Mouse (Mus musculus): ENCODE measurements around the gene Mrpl40. TPM values are rescaled to one million over a fixed set of nuclear protein-coding genes. Genes with fewer than 3 reads are reported as not detected.

Gene Mrpl40
- total RNA-seq, 1 experiment = 73.9 TPM

- in situ Hi-C loops (cut with MboI; ENCODE audit: low sequenced_read_pairs in 2 of 2, unreplicated experiment in 2 of 2) = no loop called here
- TF ChIP-seq ZNF384 (IDR thresholded peaks at IDR 0.05; ENCODE audit: low read depth, low read length) = no peak
- peak; percentile 73 for TF ChIP-seq CHD2 (IDR thresholded peaks at IDR 0.05; ENCODE audit: low read depth, low read length)
- TF ChIP-seq HCFC1 (IDR thresholded peaks at IDR 0.05; ENCODE audit: borderline replicate concordance, insufficient read depth, low read length) = no peak
- no peak for TF ChIP-seq ZC3H11A (IDR thresholded peaks at IDR 0.05; ENCODE audit: borderline replicate concordance, low read depth, low read length)
- H3K9me3 ChIP-seq (ENCODE audit: control insufficient read depth, insufficient read depth, low read depth, low read length) = no peaks in the 10 kb centered on the region
- peak; percentile 94 for DNase-seq (ENCODE audit: low read depth, low spot score)
- peaks cover 6% of the 10 kb centered on the region; the same call in 1 of the 2 replicates for H3K36me3 ChIP-seq (ENCODE audit: control insufficient read depth, insufficient read depth, low read length, poor library complexity, severe bottlenecking)
- H3K4me3 ChIP-seq (ENCODE audit: insufficient read depth in 1 of 2, low read depth in 1 of 2, low read length in 2 of 2, poor library complexity in 1 of 2, severe bottlenecking in 1 of 2) = peak within 1 kb of the TSS; percentile 78 to 99
- peak within 1 kb of the TSS; percentile 16; the same call in 1 of the 2 replicates for H3K27ac ChIP-seq (ENCODE audit: insufficient read depth, low read depth, low read length, poor library complexity, severe bottlenecking)
- H3K9ac ChIP-seq (ENCODE audit: insufficient read depth, low read depth, low read length, poor library complexity, severe bottlenecking) = peak within 1 kb of the TSS; percentile 87
- H3K4me1 ChIP-seq (ENCODE audit: control insufficient read depth in 2 of 2, insufficient read depth in 2 of 2, low read length in 2 of 2, poor library complexity in 1 of 2) = no peaks in the 10 kb centered on the region
Observed at GRCm38 (mm10) chr16:18836468-18837208, 40.0 kb downstream of the Mrpl40 start, which contains the start of the genes 2510002D24Rik and Gm28539. TSS of gene 2510002D24Rik (plus strand) at chr16:18836578. TSS of gene Gm28539 (plus strand) at chr16:18836584.

GRCm38 (mm10) chr16:18836073-18836467, 40.6 kb downstream of the Mrpl40 start:
- in situ Hi-C loops (cut with MboI; ENCODE audit: low sequenced_read_pairs in 2 of 2, unreplicated experiment in 2 of 2) = no loop called here
- H3K4me1 ChIP-seq (ENCODE audit: control insufficient read depth in 2 of 2, insufficient read depth in 2 of 2, low read length in 2 of 2, poor library complexity in 1 of 2) = no peaks in the 10 kb centered on the region
- H3K27ac ChIP-seq (ENCODE audit: insufficient read depth, low read depth, low read length, poor library complexity, severe bottlenecking) = no peak overlapping the region
- TF ChIP-seq ZC3H11A (IDR thresholded peaks at IDR 0.05; ENCODE audit: borderline replicate concordance, low read depth, low read length) (no peak), ZNF384 (IDR thresholded peaks at IDR 0.05; ENCODE audit: low read depth, low read length) (no peak), CHD2 (IDR thresholded peaks at IDR 0.05; ENCODE audit: low read depth, low read length) (no peak), MAFK (IDR thresholded peaks at IDR 0.05; ENCODE audit: insufficient read depth, low read depth, low read length) (no peak)
- H3K36me3 ChIP-seq (ENCODE audit: control insufficient read depth, insufficient read depth, low read length, poor library complexity, severe bottlenecking) = peaks cover 6% of the 10 kb centered on the region
- no peak overlapping the region for H3K9ac ChIP-seq (ENCODE audit: insufficient read depth, low read depth, low read length, poor library complexity, severe bottlenecking)
- DNase-seq (ENCODE audit: low read depth, low spot score) = no peak
- peak overlapping the region in 1 of 2 experiments; percentile 99; a peak in 2 of 4 replicates for H3K4me3 ChIP-seq (ENCODE audit: insufficient read depth in 1 of 2, low read depth in 1 of 2, low read length in 2 of 2, poor library complexity in 1 of 2, severe bottlenecking in 1 of 2)
- no peaks in the 10 kb centered on the region for H3K9me3 ChIP-seq (ENCODE audit: control insufficient read depth, insufficient read depth, low read depth, low read length)

DNA sequence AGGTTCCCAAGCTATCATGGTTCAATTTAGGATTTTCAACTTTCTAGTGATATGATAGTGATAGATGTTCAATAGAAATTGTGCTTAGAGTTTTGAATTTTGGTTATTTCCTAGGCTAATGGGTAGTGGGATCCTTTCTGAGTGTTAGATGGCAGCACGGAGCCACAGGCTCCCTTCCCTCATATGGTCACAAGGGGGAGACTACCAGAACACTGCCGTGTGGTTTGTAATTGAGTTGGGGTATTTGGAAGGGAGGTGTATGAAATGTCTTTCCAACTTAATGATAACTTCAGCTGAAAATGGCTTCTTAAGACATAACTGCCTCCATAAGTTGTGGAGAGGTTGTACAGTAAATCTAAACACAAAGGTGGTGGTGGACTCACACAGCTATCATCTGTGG, 43.2 kb downstream of the Mrpl40 start:
- DNase-seq (ENCODE audit: low read depth, low spot score) = no peak
- peaks cover 7% of the 10 kb centered on the region for H3K36me3 ChIP-seq (ENCODE audit: control insufficient read depth, insufficient read depth, low read length, poor library complexity, severe bottlenecking)
- in situ Hi-C loops (cut with MboI; ENCODE audit: low sequenced_read_pairs in 2 of 2, unreplicated experiment in 2 of 2) = no loop called here
- no peaks in the 10 kb centered on the region for H3K4me1 ChIP-seq (ENCODE audit: control insufficient read depth in 2 of 2, insufficient read depth in 2 of 2, low read length in 2 of 2, poor library complexity in 1 of 2)
- no peak overlapping the region for H3K27ac ChIP-seq (ENCODE audit: insufficient read depth, low read depth, low read length, poor library complexity, severe bottlenecking)
- TF ChIP-seq MAFK (IDR thresholded peaks at IDR 0.05; ENCODE audit: insufficient read depth, low read depth, low read length) = no peak
- H3K9me3 ChIP-seq (ENCODE audit: control insufficient read depth, insufficient read depth, low read depth, low read length) = no peaks in the 10 kb centered on the region
- H3K9ac ChIP-seq (ENCODE audit: insufficient read depth, low read depth, low read length, poor library complexity, severe bottlenecking) = no peak overlapping the region
- H3K4me3 ChIP-seq (ENCODE audit: insufficient read depth in 1 of 2, low read depth in 1 of 2, low read length in 2 of 2, poor library complexity in 1 of 2, severe bottlenecking in 1 of 2) = no peak overlapping the region

DNA sequence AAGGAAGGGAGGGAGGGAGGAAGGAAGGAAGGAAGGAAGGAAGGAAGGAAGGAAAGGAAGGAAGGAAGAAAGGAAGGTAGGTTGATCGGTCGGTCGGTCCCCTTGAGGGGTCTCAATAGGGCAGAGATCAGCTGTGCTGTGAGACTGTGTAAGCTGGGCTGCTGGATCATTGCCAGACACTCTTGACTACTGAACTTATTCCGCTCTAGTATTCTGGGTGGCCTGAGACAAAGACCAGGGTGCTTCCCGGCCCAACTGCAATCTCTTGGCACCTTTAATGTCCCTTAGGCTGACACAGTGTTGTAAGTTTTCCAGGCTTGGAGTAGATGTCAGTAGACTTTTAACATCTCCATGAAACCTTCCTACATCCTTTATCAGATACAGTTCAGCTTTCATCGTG, 47.6 kb downstream of the Mrpl40 start:
- Histone ChIP-seq H3K9ac (ENCODE audit: insufficient read depth, low read depth, low read length, poor library complexity, severe bottlenecking) (no peak overlapping the region), H3K9me3 (ENCODE audit: control insufficient read depth, insufficient read depth, low read depth, low read length) (no peaks in the 10 kb centered on the region), H3K4me3 (ENCODE audit: insufficient read depth in 1 of 2, low read depth in 1 of 2, low read length in 2 of 2, poor library complexity in 1 of 2, severe bottlenecking in 1 of 2) (no peak overlapping the region), H3K4me1 (ENCODE audit: control insufficient read depth in 2 of 2, insufficient read depth in 2 of 2, low read length in 2 of 2, poor library complexity in 1 of 2) (no peaks in the 10 kb centered on the region), H3K27ac (ENCODE audit: insufficient read depth, low read depth, low read length, poor library complexity, severe bottlenecking) (no peak overlapping the region), H3K36me3 (ENCODE audit: control insufficient read depth, insufficient read depth, low read length, poor library complexity, severe bottlenecking) (peaks cover 22% of the 10 kb centered on the region)
- in situ Hi-C loops (cut with MboI; ENCODE audit: low sequenced_read_pairs in 2 of 2, unreplicated experiment in 2 of 2) = no loop called here
- DNase-seq (ENCODE audit: low read depth, low spot score) = no peak
- TF ChIP-seq HCFC1 (IDR thresholded peaks at IDR 0.05; ENCODE audit: borderline replicate concordance, insufficient read depth, low read length) = no peak
- no peak for TF ChIP-seq CHD2 (IDR thresholded peaks at IDR 0.05; ENCODE audit: low read depth, low read length)
- TF ChIP-seq MAFK (IDR thresholded peaks at IDR 0.05; ENCODE audit: insufficient read depth, low read depth, low read length) = no peak
- no peak for TF ChIP-seq ZC3H11A (IDR thresholded peaks at IDR 0.05; ENCODE audit: borderline replicate concordance, low read depth, low read length)
- TF ChIP-seq ZNF384 (IDR thresholded peaks at IDR 0.05; ENCODE audit: low read depth, low read length) = no peak

DNA sequence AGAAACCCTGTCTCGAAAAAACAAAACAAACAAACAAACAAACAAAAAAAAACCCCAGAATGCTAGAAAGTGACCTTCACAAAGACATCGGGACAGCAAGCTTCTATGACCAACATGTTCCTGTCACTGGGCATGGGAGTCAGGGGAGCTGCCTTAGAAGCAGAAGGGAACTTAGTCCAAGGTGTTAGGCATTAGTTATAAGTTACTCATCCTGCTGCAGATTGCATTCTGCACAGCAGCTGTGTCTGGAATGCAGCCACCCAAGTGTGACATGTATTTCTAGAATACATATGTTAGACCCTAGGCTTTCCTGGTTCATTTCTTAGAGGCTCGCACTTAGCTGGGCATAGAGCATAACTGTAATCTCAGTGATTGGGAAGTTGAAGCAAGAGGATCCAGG, 48.0 kb downstream of the Mrpl40 start:
- Histone ChIP-seq H3K4me3 (ENCODE audit: insufficient read depth in 1 of 2, low read depth in 1 of 2, low read length in 2 of 2, poor library complexity in 1 of 2, severe bottlenecking in 1 of 2) (no peak overlapping the region), H3K9me3 (ENCODE audit: control insufficient read depth, insufficient read depth, low read depth, low read length) (no peaks in the 10 kb centered on the region), H3K27ac (ENCODE audit: insufficient read depth, low read depth, low read length, poor library complexity, severe bottlenecking) (no peak overlapping the region), H3K36me3 (ENCODE audit: control insufficient read depth, insufficient read depth, low read length, poor library complexity, severe bottlenecking) (peaks cover 22% of the 10 kb centered on the region), H3K4me1 (ENCODE audit: control insufficient read depth in 2 of 2, insufficient read depth in 2 of 2, low read length in 2 of 2, poor library complexity in 1 of 2) (no peaks in the 10 kb centered on the region), H3K9ac (ENCODE audit: insufficient read depth, low read depth, low read length, poor library complexity, severe bottlenecking) (no peak overlapping the region)
- TF ChIP-seq ZNF384 (IDR thresholded peaks at IDR 0.05; ENCODE audit: low read depth, low read length) (no peak), CHD2 (IDR thresholded peaks at IDR 0.05; ENCODE audit: low read depth, low read length) (no peak), ZC3H11A (IDR thresholded peaks at IDR 0.05; ENCODE audit: borderline replicate concordance, low read depth, low read length) (no peak), MAFK (IDR thresholded peaks at IDR 0.05; ENCODE audit: insufficient read depth, low read depth, low read length) (no peak), HCFC1 (IDR thresholded peaks at IDR 0.05; ENCODE audit: borderline replicate concordance, insufficient read depth, low read length) (no peak)
- in situ Hi-C loops (cut with MboI; ENCODE audit: low sequenced_read_pairs in 2 of 2, unreplicated experiment in 2 of 2) = no loop called here
- no peak for DNase-seq (ENCODE audit: low read depth, low spot score)
